Mouse (Mus musculus): Measurements from ENCODE around the gene Rph3a. TPM values are rescaled to one million over a fixed set of nuclear protein-coding genes. Genes with fewer than 3 reads are reported as not detected.

Rph3a gene
- total RNA-seq (2021) = under 1 TPM in 1 of 2 experiments, not detected in 1; 0.27 TPM
- long read RNA-seq, experiment 1 = 0 reads
- long read RNA-seq, experiment 2 = 0 reads

DNA sequence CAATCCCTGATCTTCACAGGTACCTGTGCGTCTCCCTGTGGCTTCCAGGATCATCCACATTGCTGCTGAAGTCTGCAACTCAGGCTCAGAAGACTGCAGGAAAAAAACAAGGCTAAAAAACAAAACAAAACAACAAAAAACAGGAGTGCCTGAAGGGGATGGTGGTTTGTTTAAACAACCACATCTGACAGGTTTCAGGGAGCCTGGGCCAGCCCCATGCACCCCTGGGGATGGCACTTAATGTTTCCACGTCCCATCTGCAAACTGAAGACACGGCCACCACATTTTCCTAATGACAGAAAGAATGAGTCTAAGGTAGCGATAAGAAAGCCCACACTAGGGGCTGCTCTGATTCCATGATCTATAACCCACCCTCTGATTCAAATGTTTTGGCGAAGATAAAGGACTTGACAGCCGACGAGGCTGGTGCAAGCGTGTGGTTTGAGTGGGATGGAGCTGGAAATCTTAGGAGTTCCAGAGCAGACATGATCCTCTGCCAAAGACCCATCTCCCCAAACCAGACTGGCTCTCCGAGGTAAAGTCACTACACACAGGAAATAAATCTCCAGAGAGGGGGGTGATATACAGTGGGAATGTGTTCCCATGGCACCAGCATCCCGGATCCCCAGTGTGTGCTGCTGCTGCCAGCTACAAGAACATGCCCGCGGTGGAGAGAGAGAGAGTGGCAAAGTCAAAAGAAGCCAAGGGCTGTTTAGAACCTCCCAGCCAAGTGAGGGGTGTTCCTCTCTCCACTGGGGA, at the start of gene Rph3a:
Rph3a (minus strand) TSS at position 282 of the 759 bp plus-strand sequence.
- DNase-seq (ENCODE audit: low spot score in 2 of 2) = no peak

DNA sequence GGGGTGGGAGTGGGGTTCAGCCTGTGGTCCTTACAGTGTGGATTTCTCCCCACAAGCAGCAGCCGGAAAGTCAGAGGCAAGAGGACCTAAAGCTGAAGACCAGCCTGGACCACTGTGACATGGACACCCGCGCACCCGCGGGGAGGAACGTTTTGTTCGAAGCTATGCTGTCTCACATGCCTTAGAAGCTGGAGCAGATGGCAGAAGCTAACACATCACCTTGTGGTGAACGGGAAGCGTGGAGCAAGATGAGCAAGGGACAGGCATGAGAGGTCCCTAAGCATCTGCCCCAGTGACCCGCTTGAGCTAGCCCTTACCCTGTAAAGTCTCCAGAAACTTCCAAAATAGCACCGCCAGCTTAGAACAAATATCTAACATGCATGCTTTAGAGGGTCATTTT, 48.4 kb upstream of the Rph3a start:
- no peak for DNase-seq (ENCODE audit: low spot score in 2 of 2)

DNA sequence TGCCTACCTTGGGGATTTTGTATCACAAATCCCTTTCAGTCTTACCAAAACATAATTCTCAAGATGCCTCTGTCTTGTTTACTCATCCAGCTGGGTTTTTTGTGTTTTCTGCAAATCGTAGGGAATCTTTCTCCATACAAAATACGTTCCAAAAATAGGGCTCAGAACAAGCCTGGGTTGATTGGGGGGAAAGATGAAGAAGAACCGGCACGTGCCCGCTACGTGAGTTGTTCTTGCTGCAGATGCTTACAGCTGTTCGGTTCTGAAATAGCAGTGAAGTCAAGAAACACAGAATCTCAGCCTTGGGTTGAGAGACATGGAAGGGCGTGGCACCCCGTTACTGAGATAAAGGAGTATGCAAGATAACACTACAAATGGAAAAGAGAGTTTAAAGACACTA, 44.0 kb upstream of the Rph3a start:
- DNase-seq (ENCODE audit: low spot score in 2 of 2) = no peak

DNA sequence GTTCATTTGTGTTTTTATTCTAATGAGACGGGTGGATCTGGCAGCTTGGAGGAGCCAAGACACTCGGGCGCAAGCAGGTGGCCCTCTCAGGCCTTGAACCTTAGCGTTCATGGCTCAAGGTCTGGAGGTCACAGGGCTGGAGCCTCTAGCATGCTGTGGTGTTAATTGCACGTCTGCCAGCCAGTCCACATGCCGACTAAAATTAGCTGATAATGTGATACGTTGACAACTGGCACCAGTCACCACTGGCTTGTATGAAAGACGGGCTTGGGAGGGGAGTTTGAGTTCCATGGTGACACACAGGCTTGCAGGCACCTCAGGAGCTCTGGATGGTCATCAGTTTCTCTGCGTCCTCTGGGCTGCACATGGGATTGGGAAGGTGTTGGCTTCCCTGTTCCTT, 31.9 kb upstream of the Rph3a start:
- no peak for DNase-seq (ENCODE audit: low spot score in 2 of 2)

DNA sequence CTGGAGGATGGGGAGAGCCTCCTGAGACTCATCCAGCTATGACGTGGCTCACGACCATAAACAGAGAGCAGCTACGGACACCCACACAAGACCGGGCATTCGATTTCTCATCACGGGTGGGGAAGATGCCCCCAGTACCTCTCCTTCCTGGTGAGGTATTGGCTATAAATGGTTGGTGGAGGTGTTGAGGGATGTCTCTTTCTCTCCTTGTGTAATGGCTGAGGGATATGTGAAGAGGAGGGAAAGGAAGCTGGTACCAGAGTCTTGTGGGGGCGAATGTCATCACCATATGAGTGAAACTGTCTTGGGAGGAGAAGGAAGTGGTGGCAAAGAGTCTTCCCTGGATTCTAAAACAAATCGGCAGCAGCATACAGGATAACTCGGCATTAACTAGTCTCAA, 29.6 kb upstream of the Rph3a start:
- no peak for DNase-seq (ENCODE audit: low spot score in 2 of 2)

DNA sequence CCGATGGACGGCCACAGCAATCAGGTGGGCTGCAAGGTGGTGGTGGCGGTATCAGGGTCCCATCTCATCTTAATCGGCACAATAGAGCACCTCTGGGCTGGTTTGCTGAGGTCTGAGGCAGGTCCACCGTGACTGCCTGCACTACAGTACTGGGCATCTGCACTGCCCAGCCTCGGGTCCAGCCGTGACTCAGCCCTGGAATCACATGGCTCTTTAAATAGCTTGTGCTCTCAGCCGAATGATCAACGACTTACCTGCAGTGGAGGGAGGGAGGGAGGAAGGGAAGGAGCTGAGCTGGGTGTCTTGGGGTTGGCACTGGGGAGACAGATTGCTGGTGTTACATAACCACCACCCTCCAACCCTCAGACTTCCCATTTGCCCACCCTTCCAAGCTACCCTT, 20.3 kb upstream of the Rph3a start:
- no peak for DNase-seq (ENCODE audit: low spot score in 2 of 2)

DNA sequence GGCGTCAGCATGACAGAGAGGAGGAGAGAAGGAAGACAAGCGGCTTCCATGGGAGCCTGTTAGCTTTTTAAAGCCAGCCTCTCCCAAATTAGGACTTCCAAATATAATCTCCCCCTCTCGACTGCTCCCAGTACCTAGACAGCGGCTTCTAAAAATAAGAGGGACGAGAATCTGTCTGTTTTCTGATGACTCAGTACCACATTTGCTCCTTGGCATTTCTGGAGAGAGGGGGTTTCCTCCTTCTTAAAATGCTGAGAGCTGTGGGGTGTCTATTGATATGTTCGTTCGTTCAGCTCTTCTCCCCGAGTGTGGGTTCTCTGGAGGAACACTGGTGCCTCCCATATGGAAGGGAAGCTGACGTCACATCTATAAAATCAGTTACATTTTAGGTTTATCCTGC, 9.6 kb upstream of the Rph3a start:
- no peak for DNase-seq (ENCODE audit: low spot score in 2 of 2)

DNA sequence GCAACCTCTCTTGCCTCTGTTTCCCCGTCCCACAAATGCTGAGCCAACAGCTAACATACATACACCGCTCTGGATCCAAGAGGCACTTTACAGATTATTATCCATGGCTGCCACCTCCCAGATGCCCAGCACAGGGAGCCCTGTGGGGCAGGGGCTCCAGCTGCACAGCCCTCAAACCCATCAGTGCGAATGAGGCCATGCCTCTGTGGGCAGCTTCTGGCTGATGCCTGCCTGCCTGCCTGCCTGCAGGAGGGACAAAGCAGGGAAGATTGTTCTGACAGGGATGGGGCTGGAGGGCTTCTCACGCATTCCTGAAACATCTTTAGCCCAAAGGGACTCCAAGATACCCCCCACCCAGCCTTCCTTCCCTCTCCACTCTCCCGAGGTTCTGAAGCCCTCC, 7.8 kb upstream of the Rph3a start:
- DNase-seq (ENCODE audit: low spot score in 2 of 2) = no peak

DNA sequence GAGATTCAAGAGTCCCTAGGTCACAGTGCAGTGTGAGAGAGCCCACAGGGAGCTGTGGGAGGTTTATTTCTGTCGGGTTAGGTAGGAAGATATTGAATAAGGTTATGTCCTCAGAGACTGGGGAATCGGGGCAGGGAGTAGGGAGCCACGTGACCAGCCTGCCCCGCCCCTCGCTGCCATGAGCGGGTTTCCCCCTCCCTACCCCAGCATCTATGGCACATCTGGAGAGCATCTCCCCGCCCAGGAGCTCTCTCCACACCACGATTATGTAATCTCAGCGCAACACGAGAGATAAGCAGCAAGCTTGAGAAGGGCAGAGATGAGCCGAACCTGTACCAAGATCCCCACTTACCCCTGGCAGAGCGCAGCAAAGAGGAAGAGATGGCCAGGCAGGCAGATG, 6.5 kb upstream of the Rph3a start:
- no peak for DNase-seq (ENCODE audit: low spot score in 2 of 2)

DNA sequence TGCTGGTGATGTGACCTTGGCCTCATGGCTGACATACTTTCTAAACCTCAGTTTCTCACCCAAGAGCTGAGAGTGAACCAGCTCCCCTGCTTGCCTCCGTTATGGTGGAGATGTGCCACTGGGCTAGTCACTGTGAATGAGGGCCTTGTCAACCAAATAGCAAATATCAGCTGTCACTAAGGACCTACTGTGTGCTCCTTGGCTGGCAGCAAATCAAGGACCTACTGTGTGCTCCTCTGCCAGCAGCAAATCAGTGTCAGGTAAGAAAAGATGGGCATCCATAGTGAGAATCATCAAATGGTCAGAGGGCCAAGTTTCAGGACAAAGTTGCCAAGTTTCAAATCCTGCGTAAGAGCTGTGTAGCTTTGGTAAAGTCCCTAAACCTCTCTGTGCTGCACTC, 4.6 kb upstream of the Rph3a start:
- DNase-seq (ENCODE audit: low spot score in 2 of 2) = no peak

DNA sequence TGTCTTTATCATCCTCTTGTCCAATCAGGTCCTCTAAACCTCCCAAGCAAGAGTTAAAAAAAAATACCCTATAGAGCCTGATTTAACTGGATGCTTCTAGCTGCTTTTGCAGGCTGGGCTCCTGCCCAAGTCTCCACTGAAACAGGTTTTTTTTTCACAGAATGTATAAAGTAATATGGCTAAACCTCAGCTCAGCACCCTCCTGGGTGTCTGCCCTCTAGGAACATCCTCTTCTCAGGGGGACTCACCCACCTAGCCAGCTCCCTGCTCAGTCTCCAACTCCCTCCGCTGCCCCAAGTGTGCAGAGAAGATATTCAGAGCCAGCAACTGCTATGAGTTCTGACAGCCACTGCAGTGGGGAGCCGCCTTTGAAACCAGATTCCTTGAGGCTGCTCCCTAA, 2.1 kb upstream of the Rph3a start:
- no peak for DNase-seq (ENCODE audit: low spot score in 2 of 2)

DNA sequence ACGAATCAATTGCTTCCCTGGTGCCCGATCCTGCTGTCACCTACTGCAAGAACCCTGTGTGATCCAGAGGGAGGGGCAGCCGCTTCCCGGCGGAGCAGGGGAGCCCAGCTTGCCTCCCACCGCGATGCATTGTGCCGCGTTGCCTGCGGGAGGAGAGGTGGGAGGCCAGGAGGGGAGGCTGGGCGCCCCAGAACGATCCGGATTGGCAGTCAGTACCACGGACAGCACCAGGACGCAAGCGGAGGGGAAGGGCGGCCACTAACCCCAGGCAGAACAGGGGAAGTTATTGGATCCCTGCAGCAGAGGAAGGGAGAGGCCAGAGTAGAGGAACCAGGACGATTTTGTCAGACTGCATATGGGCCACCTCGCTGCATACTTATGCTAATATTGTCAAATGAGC, 486 bp downstream of the Rph3a start:
- peak; percentile 39 to 59 for DNase-seq (ENCODE audit: low spot score in 2 of 2)

DNA sequence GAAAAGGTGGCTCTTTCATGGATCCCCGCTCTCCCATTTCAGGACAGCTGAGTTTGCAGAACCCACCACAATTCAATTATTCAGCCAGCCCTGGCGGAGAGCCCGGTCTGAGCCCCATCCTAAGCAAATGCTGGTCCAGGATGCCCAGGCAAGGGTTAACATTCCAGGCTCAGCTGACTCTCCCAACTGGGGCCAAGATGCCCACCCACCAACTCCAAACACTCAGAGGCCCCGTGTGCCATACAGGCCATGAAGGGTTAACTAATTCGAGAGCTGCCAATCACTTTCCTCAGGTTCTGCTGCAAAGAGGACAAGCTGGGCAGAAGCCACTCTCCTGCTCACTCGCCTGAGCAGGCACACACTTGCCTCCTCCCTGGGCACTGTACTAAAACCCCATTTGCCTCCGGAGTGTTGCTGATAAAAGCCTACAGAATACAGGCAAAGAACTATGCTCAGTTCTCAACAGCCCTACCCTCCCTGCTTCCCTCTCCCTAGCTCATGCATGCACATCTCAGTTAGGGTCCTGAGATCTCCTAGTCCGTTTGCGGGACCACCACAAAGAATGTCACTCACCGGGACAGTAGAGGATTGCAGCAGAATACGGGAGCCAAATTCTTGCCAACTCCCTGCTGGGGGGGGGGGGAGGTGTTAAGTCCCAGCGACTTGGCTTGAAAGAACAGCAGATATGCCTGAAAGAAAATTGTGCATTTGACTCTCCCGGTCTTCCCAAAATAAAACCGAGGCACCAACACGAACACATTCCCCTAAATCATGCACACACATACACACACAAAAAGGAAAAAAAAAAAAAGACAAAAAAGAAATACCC, 1.3 kb downstream of the Rph3a start:
- no peak for DNase-seq (ENCODE audit: low spot score in 2 of 2)

DNA sequence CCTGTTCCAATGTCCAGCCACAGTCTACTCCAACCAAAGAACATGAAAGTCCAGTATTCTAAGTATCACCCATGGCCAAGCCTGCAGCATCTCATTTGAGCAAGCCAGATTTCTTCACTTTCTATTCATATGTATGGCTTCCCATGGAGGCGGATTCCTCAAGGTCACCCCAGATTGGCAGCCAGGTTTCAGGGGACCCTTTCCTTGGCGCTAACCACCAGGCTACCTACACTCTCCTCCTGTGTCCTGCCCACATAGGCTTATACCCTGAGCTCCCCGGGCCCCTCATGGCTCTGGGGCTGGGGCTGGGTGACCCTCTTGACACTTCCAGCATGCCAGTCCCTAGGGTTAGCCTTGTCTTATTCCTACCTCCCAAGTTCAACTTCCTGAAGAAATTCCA, 2.3 kb downstream of the Rph3a start:
- no peak for DNase-seq (ENCODE audit: low spot score in 2 of 2)

DNA sequence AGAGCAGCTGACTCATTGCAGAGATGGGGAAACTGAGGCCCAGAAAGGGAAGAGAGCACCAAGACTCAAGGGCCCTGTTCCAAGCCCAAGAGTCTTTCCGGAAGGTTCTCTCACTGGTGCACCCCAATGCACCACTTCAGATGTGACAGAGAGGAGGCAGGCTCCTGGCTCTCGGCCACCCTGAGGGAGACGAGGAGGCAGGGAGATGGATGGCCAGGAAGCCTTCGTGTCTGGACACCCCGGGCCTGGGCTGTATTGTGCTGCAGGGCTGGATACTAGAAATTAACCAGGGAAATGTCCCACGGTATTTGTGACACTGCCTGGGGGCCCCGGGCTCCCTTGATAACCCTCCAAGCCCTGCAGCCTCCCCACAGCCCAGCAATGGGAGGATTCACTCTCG, 2.8 kb downstream of the Rph3a start:
- DNase-seq (ENCODE audit: low spot score in 2 of 2) = no peak

DNA sequence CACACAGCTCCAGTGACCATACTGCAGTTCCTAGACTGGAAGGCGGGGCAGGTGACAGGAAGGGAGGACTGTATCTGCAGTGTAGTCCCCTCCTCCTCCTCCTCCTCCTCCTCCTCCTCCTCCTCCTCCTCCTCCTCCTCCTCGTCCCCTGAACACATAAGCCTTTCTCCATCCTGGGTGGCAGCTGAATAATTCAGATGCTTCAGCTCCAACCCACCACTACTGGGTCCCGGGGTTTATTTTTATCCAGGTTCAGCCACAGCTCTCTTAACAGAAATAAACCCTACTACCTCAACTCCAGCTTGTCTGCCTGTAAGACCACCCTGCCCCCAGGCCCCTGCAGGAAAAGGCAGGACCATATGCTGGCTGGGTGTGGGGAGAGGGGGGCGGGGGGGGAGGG, 3.7 kb downstream of the Rph3a start:
- no peak for DNase-seq (ENCODE audit: low spot score in 2 of 2)

DNA sequence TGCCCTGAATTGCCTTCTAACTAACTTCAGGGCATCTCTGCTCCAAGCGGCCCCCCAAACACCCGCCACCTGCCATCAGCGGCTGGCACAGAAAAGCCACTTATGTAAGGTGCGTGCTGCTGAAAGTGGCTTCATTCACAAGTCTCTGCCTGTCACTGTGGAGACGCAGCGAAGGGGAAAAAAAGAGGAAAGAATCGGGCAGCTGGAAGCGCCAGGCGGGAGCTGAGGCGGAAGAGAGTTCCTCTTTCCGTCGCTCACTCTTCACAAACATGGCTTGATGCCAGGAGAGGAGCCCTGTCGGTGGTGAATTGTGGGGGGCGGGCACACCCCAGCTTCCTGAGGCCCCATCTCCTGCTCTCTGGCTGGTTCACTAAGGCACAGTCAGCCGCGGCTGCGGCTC, 6.1 kb downstream of the Rph3a start:
- no peak for DNase-seq (ENCODE audit: low spot score in 2 of 2)

DNA sequence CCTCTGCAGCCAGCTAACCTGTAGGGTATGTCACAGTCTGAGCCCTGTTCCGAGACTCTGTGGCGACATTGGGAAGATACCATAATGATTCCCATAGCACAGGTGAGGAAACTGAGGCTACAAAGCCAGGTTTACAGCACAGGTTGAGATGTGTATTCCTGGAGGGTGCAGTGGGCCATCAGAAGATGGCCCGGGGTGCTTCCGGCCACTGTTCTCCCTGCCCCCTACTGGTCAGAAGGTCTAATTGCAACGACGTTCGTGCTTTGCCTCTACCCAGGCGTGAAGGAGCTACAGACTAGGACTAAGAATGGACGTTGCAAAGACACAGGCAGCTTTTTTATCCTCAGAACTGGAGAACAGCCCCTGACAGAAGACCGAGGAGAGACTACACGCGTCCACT, 10.3 kb downstream of the Rph3a start:
- DNase-seq (ENCODE audit: low spot score in 2 of 2) = no peak

DNA sequence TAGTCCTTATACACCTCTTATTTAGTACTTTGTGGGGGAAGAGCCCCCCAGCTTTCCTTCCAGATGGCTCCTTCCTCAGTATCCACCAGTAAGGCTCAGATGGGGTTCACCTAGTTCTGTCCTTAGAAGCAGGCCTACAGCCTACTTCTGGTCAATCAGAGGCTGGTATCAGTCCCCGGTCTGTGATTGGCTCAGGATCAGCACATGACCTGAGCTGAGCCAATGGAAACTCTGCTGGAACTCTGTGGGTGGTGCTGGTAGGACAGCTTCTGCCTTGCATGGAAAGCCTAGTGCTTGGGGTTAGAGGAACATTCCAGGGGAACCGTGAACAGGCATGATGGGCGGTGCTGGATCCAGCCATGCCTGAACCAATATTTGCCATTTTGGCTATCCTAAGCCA, 21.5 kb downstream of the Rph3a start:
- no peak for DNase-seq (ENCODE audit: low spot score in 2 of 2)

DNA sequence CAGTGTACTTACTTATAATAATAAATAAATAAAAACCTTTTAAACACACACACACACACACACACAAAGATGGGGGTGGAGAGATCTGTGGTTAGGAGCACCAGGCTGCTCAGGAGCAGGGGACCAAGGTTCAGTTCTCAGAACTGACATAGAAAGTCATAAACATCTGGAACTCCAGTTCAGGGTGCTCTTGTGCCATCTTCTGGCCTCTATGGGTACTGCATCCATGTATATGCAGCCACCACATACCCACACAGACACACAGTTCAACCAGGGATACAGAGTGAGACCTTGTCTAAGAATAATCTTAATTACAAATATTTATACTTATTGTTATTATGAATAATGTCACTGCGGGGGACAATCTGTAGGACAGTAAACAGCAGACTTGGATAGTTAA, 26.9 kb downstream of the Rph3a start:
- DNase-seq (ENCODE audit: low spot score in 2 of 2) = no peak

DNA sequence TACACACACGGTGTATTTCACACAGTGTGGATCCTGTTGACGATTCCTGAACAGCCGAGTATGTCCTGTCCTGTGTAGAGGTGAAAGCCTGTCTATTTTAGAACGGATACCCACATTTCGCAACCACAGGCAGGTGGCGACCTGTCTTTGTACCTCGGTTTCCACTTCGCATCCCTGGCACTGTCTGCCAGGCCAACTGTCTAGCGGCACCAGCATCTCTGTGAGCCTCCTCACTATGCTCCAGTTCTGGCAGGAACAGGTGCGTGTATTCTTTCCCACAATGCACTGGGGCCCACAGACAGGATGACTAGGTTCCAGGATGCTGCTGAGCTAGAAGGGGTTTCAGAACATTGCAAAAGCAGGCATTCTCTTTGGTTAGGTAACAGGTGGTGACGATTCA, 28.7 kb downstream of the Rph3a start:
- DNase-seq (ENCODE audit: low spot score in 2 of 2) = no peak

DNA sequence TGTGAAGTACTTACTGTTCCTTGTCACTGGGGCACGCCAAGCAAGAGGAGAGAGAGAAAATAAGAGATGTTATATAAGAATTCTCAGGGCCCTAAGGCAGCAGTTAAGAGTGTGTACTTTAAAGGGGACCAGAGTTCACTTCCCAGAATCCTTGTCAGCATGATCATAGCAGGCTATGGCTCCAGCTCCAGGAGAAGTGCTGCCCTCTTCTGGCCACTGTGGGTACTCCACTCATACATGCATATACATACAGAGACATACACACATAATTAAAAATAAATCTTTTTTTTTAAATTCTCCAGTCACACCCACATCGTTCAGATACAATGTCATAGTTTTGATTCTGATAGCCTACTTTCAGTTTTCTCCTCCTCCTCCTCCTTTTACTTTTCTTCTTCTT, 29.8 kb downstream of the Rph3a start:
- no peak for DNase-seq (ENCODE audit: low spot score in 2 of 2)

DNA sequence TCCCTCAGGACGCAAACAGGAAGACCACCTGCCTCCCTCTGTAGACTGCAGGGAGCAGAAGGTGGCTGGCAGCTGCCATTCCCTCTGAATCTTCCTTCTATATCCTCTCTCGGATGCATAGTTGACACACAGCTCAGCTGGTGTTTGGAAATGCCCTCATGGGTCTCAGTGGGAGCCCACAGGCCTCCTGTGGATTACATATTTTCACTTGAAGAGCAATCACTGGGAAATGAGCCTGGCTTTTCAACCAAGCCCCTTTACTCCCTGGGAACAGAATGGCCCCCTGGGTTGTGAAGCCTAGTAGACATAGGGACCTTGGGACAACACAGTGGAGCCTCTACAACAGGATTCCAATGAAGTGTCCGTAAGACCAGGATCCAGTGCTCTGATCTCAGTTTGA, 33.8 kb downstream of the Rph3a start:
- no peak for DNase-seq (ENCODE audit: low spot score in 2 of 2)

All from gastrocnemius, postnatal 4 days (tissue).